Mouse (Mus musculus) thymus, adult 2 months (tissue): ENCODE data around the gene Trim68.

Source experiments
- CTCF ChIP-seq: fragments of 200-500 bp; IDR thresholded peaks from 2 replicates; pipeline ENCODE4 v1.5.1; 2012; ENCODE audit warnings: mild to moderate bottlenecking, control low read depth, low read length, moderate library complexity, borderline replicate concordance; ENCODE audit not compliant: control insufficient read depth, poor library complexity, insufficient read depth; ENCODE audit errors: extremely low read depth
- POLR2A ChIP-seq: fragments of 200-500 bp; IDR thresholded peaks from 2 replicates; pipeline ENCODE4 v1.6.1; 2012; ENCODE audit warnings: mild to moderate bottlenecking, low read length, control low read depth, moderate library complexity; ENCODE audit not compliant: control insufficient read depth, poor library complexity, insufficient read depth; ENCODE audit errors: extremely low read depth

GRCm38 (mm10) chr7:102636665-102637064 lies 50.5 kb downstream of the Trim68 start:
- no peak for TF ChIP-seq CTCF
- TF ChIP-seq POLR2A, result no peak
